Mouse (Mus musculus) cerebellum, adult 11 months (tissue): ENCODE measurements around the gene Zfp644.
"Not testable (repeated sequence)": the region's sequence is repeated elsewhere in the genome, so short reads cannot be mapped to it uniquely, and the experiment has no call there.

Experiments
- DNase-seq: peaks from one replicate; pipeline ENCODE4 v3.0.0; 2022

Gene Zfp644

GRCm38 (mm10) chr5:106696396-106697337 is at the start of gene Zfp644:
Gene Zfp644, minus strand, starts transcription at chr5:106697287.
- DNase-seq: peak; percentile 88

GRCm38 (mm10) chr5:106739716-106740115 is 42.6 kb upstream of the Zfp644 start:
- DNase-seq: no peak

- DNase-seq: no peak
These were observed 26.4 kb upstream of the Zfp644 start for GRCm38 (mm10) chr5:106723487-106723886.

GRCm38 (mm10) chr5:106722771-106723170 is 25.7 kb upstream of the Zfp644 start:
- no peak for DNase-seq

- no peak for DNase-seq
These were observed 14.8 kb upstream of the Zfp644 start for GRCm38 (mm10) chr5:106711870-106712277.

GRCm38 (mm10) chr5:106711220-106711726 is 14.2 kb upstream of the Zfp644 start:
- no peak for DNase-seq

GRCm38 (mm10) chr5:106710611-106711010 is 13.5 kb upstream of the Zfp644 start:
- no peak for DNase-seq

GRCm38 (mm10) chr5:106710085-106710409 is 13.0 kb upstream of the Zfp644 start:
- no peak for DNase-seq

GRCm38 (mm10) chr5:106709388-106710084 is 12.4 kb upstream of the Zfp644 start:
- DNase-seq: no peak

GRCm38 (mm10) chr5:106706363-106706762 is 9.3 kb upstream of the Zfp644 start:
- no peak for DNase-seq

GRCm38 (mm10) chr5:106705162-106705561 is 8.1 kb upstream of the Zfp644 start:
- DNase-seq: no peak

- DNase-seq: peak; percentile 47
These were observed 1.2 kb downstream of the Zfp644 start for GRCm38 (mm10) chr5:106695681-106696395.

GRCm38 (mm10) chr5:106695141-106695540 is 1.9 kb downstream of the Zfp644 start:
- DNase-seq: no peak

GRCm38 (mm10) chr5:106694683-106695082 is 2.4 kb downstream of the Zfp644 start:
- no peak for DNase-seq

- DNase-seq: no peak
These were observed 4.1 kb downstream of the Zfp644 start for GRCm38 (mm10) chr5:106693034-106693433.

- no peak for DNase-seq
These were observed 16.2 kb downstream of the Zfp644 start for GRCm38 (mm10) chr5:106680636-106681458.

- DNase-seq: no peak
These were observed 17.4 kb downstream of the Zfp644 start for GRCm38 (mm10) chr5:106679659-106680058.

GRCm38 (mm10) chr5:106678823-106679222 is 18.3 kb downstream of the Zfp644 start:
- DNase-seq: not testable (repeated sequence)

GRCm38 (mm10) chr5:106676784-106677183 is 20.3 kb downstream of the Zfp644 start:
- no peak for DNase-seq

- no peak for DNase-seq
These were observed 24.5 kb downstream of the Zfp644 start for GRCm38 (mm10) chr5:106672597-106672996.

- DNase-seq: no peak
These were observed 25.2 kb downstream of the Zfp644 start for GRCm38 (mm10) chr5:106671893-106672292.

GRCm38 (mm10) chr5:106664910-106665309 is 32.2 kb downstream of the Zfp644 start:
- no peak for DNase-seq
